Mouse (Mus musculus) kidney, embryonic 14.5 days (tissue): ENCODE measurements at regions not wholly inside any gene's neighbourhood (a gene's known extent, or its start where the extent isn't known, plus 50 kb on each side); places are given as distances from the start of the nearest gene placed in this dataset.

ENCODE experiments used
- ATAC-seq: fragments of 200-750 bp; cut with Nextera tagmentation; 2 replicates; pipeline ENCODE4 v1.8.0; 2017; ENCODE audit warnings: moderate number of reproducible peaks, mild to moderate bottlenecking, moderate TSS enrichment, moderate library complexity; ENCODE audit not compliant: low FRiP score, low TSS enrichment
- H3K27ac ChIP-seq: fragments of 300-500 bp; sonication (generic); 2 replicates; pipeline ENCODE4 v1.5.1; 2014; ENCODE audit warnings: low read depth, mild to moderate bottlenecking, low read length, moderate library complexity, mixed read lengths
- H3K27me3 ChIP-seq: fragments of 300-500 bp; sonication (generic); 2 replicates; pipeline ENCODE4 v1.6.1; 2014; ENCODE audit warnings: mild to moderate bottlenecking, low read length; ENCODE audit not compliant: control insufficient read depth, insufficient read depth
- H3K36me3 ChIP-seq: fragments of 300-500 bp; sonication (generic); 2 replicates; pipeline ENCODE4 v1.6.1; 2014; ENCODE audit warnings: low read length, mixed read lengths; ENCODE audit not compliant: control insufficient read depth, insufficient read depth
- H3K4me1 ChIP-seq: fragments of 300-500 bp; sonication (generic); 2 replicates; pipeline ENCODE4 v1.6.1; 2014; ENCODE audit warnings: low read length, mixed read lengths; ENCODE audit not compliant: control insufficient read depth, insufficient read depth
- H3K4me2 ChIP-seq: fragments of 300-500 bp; sonication (generic); replicated peaks from 2 replicates; pipeline ENCODE4 v1.6.1; 2014; ENCODE audit warnings: low read depth, mild to moderate bottlenecking, low read length
- H3K4me3 ChIP-seq: fragments of 300-500 bp; sonication (generic); 2 replicates; pipeline ENCODE4 v1.5.1; 2014; ENCODE audit warnings: mild to moderate bottlenecking, low read length
- H3K9ac ChIP-seq: fragments of 300-500 bp; sonication (generic); 2 replicates; pipeline ENCODE4 v1.6.1; 2014; ENCODE audit warnings: low read depth, mild to moderate bottlenecking, low read length, moderate library complexity
- H3K9me3 ChIP-seq: fragments of 300-500 bp; sonication (generic); 2 replicates; pipeline ENCODE4 v1.6.1; 2016; ENCODE audit warnings: low read length; ENCODE audit not compliant: control insufficient read depth
- WGBS: fragments of 180-500 bp; shearing (Covaris S2); extraction: QIAGEN DNeasy Blood & Tissue Kit; methylation state at CpG from one replicate; pipeline ENCODE4 v1.1.7; 2014; 5-methylcytosine and 5-hydroxymethylcytosine counted together

GRCm38 (mm10) chr16:24204064-24204730, 189.1 kb upstream of the Lpp start:
- no peaks in the 10 kb centered on the region for H3K36me3 ChIP-seq
- H3K9ac ChIP-seq = no peak overlapping the region
- 81% methylated on average over 4 of the region's 4 CpGs for WGBS
- no peaks in the 10 kb centered on the region for H3K9me3 ChIP-seq
- no peaks in the 10 kb centered on the region; the same call in 1 of the 2 replicates for H3K27me3 ChIP-seq
- H3K4me2 ChIP-seq = no peak overlapping the region
- H3K4me1 ChIP-seq = peaks cover 3% of the 10 kb centered on the region; the same call in 1 of the 2 replicates
- H3K27ac ChIP-seq = no peak overlapping the region
- no peak overlapping the region for H3K4me3 ChIP-seq
- ATAC-seq = no peak

GRCm38 (mm10) chr16:24202653-24203052, 190.7 kb upstream of the Lpp start:
- H3K36me3 ChIP-seq = no peaks in the 10 kb centered on the region
- H3K4me2 ChIP-seq = no peak overlapping the region
- ATAC-seq = no peak
- 89% methylated on average over 5 of the region's 5 CpGs for WGBS
- no peak overlapping the region for H3K9ac ChIP-seq
- no peak overlapping the region for H3K27ac ChIP-seq
- peaks cover 3% of the 10 kb centered on the region; the same call in 1 of the 2 replicates for H3K4me1 ChIP-seq
- H3K27me3 ChIP-seq = no peaks in the 10 kb centered on the region; the same call in 1 of the 2 replicates
- H3K9me3 ChIP-seq = no peaks in the 10 kb centered on the region
- no peak overlapping the region for H3K4me3 ChIP-seq

GRCm38 (mm10) chr16:24201455-24201854, 191.9 kb upstream of the Lpp start:
- Histone ChIP-seq H3K4me2 (no peak overlapping the region), H3K27me3 (no peaks in the 10 kb centered on the region; the same call in 1 of the 2 replicates), H3K9ac (no peak overlapping the region), H3K9me3 (no peaks in the 10 kb centered on the region), H3K4me3 (no peak overlapping the region), H3K4me1 (peaks cover 1% of the 10 kb centered on the region; the same call in 1 of the 2 replicates), H3K36me3 (no peaks in the 10 kb centered on the region), H3K27ac (no peak overlapping the region)
- no peak for ATAC-seq
- 61% methylated on average over 7 of the region's 7 CpGs for WGBS

DNA sequence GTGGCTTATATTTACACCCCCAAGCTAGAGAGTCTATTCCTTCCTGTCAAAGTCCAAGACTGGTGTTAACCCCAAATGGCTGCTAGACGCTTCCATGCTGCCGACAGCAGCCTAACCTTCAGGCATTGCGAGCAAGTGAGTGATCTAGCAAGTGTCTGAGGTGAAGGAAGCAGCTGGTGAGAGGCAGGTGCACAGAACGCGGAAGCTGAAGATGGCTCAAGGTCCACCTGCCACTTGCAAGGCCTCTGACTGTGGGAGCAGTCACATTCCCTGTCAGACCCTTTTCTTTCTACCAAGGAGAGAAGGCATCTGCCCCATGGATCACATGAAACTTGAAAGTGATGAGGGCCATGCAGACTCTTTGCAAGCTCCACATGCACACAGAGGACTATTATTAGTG, 193.1 kb upstream of the Lpp start:
- H3K36me3 ChIP-seq = no peaks in the 10 kb centered on the region
- 84% methylated on average over 5 of the region's 5 CpGs for WGBS
- H3K4me3 ChIP-seq = no peak overlapping the region
- no peak for ATAC-seq
- H3K27me3 ChIP-seq = no peaks in the 10 kb centered on the region; the same call in 1 of the 2 replicates
- no peak overlapping the region for H3K9ac ChIP-seq
- no peak overlapping the region for H3K27ac ChIP-seq
- no peak overlapping the region for H3K4me2 ChIP-seq
- no peaks in the 10 kb centered on the region for H3K4me1 ChIP-seq
- H3K9me3 ChIP-seq = no peaks in the 10 kb centered on the region

- WGBS = 81% methylated on average over 18 of the region's 18 CpGs
- no peaks in the 10 kb centered on the region; the same call in 1 of the 2 replicates for H3K27me3 ChIP-seq
Measured at GRCm38 (mm10) chr16:24199408-24200167, 193.7 kb upstream of the Lpp start.

DNA sequence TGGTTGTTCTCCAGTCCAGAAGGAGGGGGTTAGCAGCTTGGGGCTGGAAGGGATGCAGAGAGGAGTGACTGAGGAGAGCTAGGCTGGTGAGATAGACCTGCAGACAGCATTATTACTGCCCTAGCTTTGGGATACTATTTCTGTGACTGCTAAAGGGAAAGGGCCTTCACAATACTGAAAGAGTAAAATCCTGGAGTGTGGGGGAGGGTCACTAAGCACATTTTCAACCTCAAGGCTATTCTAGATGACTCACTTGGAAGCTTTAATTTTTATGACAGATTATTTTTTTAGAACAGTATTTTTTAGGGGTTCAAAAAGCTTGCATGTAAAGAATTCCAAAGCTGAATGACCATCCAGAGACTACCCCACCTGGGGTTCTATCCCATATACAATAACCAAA, 195.0 kb upstream of the Lpp start:
- Histone ChIP-seq H3K4me1 (no peaks in the 10 kb centered on the region), H3K36me3 (no peaks in the 10 kb centered on the region), H3K27ac (no peak overlapping the region), H3K27me3 (no peaks in the 10 kb centered on the region; the same call in 1 of the 2 replicates), H3K4me2 (no peak overlapping the region), H3K9ac (no peak overlapping the region), H3K9me3 (no peaks in the 10 kb centered on the region), H3K4me3 (no peak overlapping the region)
- ATAC-seq = no peak

More at GRCm38 (mm10) chr16:24199408-24200167, 193.7 kb upstream of the Lpp start:
- no peak overlapping the region for H3K9ac ChIP-seq
- H3K9me3 ChIP-seq = no peaks in the 10 kb centered on the region
- H3K4me1 ChIP-seq = no peaks in the 10 kb centered on the region
- H3K4me3 ChIP-seq = no peak overlapping the region
- no peaks in the 10 kb centered on the region for H3K36me3 ChIP-seq
- H3K27ac ChIP-seq = no peak overlapping the region
- H3K4me2 ChIP-seq = no peak overlapping the region
- no peak for ATAC-seq

- no peak overlapping the region for H3K4me2 ChIP-seq
- ATAC-seq = no peak
- H3K4me1 ChIP-seq = no peaks in the 10 kb centered on the region
- H3K27me3 ChIP-seq = no peaks in the 10 kb centered on the region; the same call in 1 of the 2 replicates
- H3K9ac ChIP-seq = no peak overlapping the region
- 90% methylated on average over 5 of the region's 5 CpGs for WGBS
- H3K27ac ChIP-seq = no peak overlapping the region
- H3K9me3 ChIP-seq = no peaks in the 10 kb centered on the region
- H3K36me3 ChIP-seq = no peaks in the 10 kb centered on the region
- no peak overlapping the region for H3K4me3 ChIP-seq
Measured at GRCm38 (mm10) chr16:24197618-24198017, 195.7 kb upstream of the Lpp start.

DNA sequence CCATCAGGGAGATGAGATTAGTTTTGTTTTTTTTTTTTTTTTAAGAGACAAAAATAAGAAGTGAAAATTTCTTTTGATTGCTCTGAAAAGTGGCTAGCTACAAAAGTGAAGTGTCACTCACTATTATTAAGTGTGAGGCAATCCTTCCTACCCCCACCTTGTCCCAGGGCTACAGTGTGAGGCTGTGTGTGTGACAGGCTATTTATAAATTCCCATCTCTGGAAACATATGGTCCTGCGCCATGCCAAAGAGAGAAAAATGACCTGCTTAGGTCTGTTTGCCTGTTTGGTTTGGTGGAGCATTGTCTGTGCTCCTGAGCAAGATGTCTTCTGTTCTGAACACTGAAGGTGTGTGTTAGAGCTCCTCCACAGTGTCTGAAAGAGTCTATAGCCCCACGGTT, 199.4 kb upstream of the Lpp start:
- Histone ChIP-seq H3K9me3 (no peaks in the 10 kb centered on the region), H3K4me1 (no peaks in the 10 kb centered on the region), H3K4me3 (no peak overlapping the region), H3K36me3 (no peaks in the 10 kb centered on the region), H3K27me3 (no peaks in the 10 kb centered on the region), H3K27ac (no peak overlapping the region), H3K4me2 (no peak overlapping the region), H3K9ac (no peak overlapping the region)
- no peak for ATAC-seq
- WGBS = 83% methylated on average over 2 of the region's 2 CpGs

DNA sequence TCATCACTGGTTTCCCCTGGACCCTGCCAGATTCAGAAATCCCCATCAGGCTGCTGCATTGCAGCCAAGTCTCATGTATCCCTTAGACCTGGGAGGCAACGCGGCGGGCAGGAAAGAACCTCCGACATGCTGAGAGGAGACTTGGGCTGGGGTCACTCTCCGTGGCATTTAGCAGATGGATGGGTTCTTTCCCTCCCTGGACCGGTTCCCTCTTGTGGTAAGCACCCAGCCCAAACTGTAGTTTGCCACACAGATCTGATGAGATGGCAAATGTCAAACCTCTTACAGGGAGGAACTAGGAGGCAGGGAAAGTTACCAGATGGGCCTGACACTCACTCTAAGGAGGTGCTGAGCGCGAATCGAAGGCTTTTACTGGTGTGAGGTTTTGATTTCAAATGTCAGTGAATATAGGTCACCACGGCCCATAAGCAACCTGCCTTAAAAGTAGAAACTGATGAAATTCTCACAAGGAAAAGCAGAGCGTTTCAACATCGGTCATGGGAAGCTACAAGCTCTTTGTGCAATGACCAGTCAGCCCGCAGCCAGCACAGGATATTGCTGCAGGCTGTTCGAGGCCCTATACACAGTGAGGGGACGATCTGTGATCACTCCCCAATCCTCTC, 199.9 kb upstream of the Lpp start:
- Histone ChIP-seq H3K27me3 (no peaks in the 10 kb centered on the region), H3K4me3 (no peak overlapping the region), H3K36me3 (no peaks in the 10 kb centered on the region), H3K4me2 (no peak overlapping the region), H3K4me1 (no peaks in the 10 kb centered on the region), H3K27ac (no peak overlapping the region), H3K9ac (no peak overlapping the region), H3K9me3 (no peaks in the 10 kb centered on the region)
- WGBS = 60% methylated on average over 15 of the region's 15 CpGs
- no peak for ATAC-seq
